Mouse (Mus musculus): ENCODE results near the gene Rpl13a. TPM values are rescaled to one million over a fixed set of nuclear protein-coding genes. Genes with fewer than 3 reads are reported as not detected.
"Not testable (repeated sequence)": the region's sequence is repeated elsewhere in the genome, so short reads cannot be mapped to it uniquely, and the experiment has no call there.

Rpl13a gene
- total RNA-seq, 2 experiments from 2014 or later: 608 to 639 TPM

- peak; percentile 94 to 95 for DNase-seq (ENCODE audit: low spot score in 2 of 2)
- intact Hi-C loops (cut with DNase I): loop anchor here (2.0 kb wide), 2 partner anchors 37 to 137 kb away; no protein-coding TSS in a partner anchor
Measured at GRCm38 (mm10) chr7:45161612-45162473, 33.3 kb upstream of the Rpl13a start.

- intact Hi-C loops (cut with DNase I): no loop called here
- DNase-seq (ENCODE audit: low spot score in 2 of 2): no peak
Measured at GRCm38 (mm10) chr7:45160866-45161265, 32.3 kb upstream of the Rpl13a start.

DNA sequence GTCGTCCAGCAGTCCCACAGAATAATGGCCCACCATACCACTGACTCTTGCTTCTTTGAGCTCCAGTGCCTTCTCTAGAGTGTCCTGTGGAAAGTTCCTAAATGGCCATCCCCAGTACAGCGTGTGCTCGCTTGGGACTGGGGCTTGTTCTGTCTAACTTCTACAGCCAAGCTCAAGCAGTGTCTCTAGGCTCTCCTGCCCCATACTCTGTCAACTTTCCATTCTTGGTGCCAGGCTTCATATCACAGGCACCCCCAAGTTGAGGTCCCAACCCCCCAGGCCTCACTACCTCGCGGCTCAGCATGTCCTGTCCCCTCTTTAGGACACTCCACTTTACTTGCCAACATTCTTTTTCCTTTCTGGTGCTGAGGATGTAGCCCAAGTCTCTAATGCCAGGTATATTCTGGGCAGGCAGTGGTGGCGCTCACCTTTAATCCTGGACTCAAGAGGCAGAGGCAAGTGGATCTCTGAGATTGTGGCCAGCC, 31.8 kb upstream of the Rpl13a start:
- intact Hi-C loops (cut with DNase I): no loop called here
- DNase-seq (ENCODE audit: low spot score in 2 of 2): no peak

GRCm38 (mm10) chr7:45158991-45159390, 30.4 kb upstream of the Rpl13a start:
- no peak for DNase-seq (ENCODE audit: low spot score in 2 of 2)

DNA sequence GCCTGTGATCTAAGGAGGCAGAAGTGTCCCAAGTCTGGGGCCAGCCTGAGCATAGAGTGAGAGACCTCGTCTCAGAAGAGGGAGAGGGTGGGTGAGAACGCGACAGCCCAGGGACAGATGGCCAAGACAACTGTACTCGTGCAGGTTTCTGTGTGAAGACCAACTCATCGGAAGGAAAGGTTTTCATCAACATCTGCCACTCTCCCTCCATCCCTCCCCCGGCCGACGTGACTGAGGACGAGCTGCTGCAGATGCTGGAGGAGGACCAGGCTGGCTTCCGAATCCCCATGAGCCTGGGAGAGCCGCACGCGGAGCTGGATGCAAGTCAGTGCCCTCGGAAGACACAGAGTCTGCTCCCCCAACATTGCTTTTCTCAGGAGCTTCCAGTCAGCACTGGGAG, 28.9 kb upstream of the Rpl13a start:
- no peak for DNase-seq (ENCODE audit: low spot score in 2 of 2)
- intact Hi-C loops (cut with DNase I): no loop called here

More at GRCm38 (mm10) chr7:45158991-45159390, 30.4 kb upstream of the Rpl13a start:
- intact Hi-C loops (cut with DNase I): no loop called here

DNA sequence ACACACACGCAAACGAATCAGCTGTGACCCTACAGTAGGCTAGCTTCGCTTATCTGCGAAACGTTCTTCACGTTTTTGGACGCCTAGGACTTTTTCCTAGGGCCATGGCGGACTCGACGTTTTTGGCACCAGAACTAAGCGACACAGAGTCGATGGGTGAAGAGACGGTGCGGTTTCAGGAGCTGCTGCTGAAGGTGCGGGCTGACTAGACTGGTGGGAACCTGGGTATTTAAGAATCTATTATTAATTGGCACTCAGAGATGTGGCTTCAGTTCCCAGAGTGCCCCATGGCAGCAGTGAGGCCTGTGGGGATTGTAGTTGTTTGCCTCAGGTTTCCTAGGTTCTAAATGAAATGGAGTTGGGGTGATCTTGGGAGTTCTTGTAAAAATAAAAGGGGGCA, 27.6 kb upstream of the Rpl13a start:
- DNase-seq (ENCODE audit: low spot score in 2 of 2): no peak
- intact Hi-C loops (cut with DNase I): no loop called here

GRCm38 (mm10) chr7:45155590-45155989, 27.0 kb upstream of the Rpl13a start:
- no peak for DNase-seq (ENCODE audit: low spot score in 2 of 2)
- intact Hi-C loops (cut with DNase I): no loop called here

GRCm38 (mm10) chr7:45154993-45155514, 26.5 kb upstream of the Rpl13a start:
- peak; percentile 56 to 78 for DNase-seq (ENCODE audit: low spot score in 2 of 2)
- intact Hi-C loops (cut with DNase I): no loop called here

DNA sequence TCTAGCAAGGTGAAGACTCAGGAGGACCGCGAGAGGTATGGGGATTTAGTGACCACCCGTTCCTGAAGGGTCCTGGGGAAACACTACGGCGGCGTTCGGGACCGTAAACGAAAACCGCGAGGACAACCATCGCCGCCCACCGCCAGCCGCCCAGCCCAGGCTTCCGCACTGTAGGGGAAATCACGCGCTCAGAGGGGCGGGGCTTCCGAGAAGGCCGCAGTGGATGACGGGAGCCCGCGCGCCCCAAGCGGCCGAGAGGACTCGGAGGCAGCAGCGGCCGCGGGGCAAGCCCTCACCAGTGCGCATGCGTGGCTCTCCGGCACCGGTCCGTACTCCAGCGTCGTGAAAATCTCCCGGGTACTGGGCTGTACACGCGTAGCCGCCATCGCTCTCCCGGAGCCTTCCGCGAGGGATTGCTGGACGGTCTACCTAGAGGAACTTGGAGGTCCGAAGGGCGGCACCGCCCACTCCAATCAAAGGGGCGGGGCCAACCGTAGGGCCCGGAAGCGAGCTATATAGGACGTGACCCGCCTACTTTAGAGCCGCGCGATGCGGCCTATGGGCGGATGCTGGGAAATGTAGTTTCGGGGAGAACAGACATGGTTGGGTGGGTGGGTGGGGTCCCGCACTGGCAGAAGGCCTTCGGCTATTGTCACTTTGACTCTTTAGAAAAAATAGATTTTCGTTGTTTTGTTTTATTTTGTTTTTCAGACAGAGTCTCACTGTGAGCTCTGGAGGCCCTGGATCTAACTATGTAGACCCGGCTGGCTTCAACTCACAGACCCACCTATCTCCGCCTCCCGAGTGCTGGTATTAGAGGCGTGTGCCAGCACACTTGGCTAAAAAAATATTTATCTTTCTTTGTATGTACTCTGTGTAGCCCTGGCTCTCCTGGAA, 25.8 kb upstream of the Rpl13a start, which contains the start of the genes Pih1d1 and Aldh16a1:
Gene Pih1d1, plus strand, starts transcription at position 208 of the 897 bp plus-strand sequence.
Gene Aldh16a1, minus strand, starts transcription at position 489 of the 897 bp plus-strand sequence.
- DNase-seq (ENCODE audit: low spot score in 2 of 2): peak; percentile 97 to 98
- intact Hi-C loops (cut with DNase I): no loop called here

GRCm38 (mm10) chr7:45153586-45153985, 25.0 kb upstream of the Rpl13a start:
- intact Hi-C loops (cut with DNase I): no loop called here
- no peak for DNase-seq (ENCODE audit: low spot score in 2 of 2)

GRCm38 (mm10) chr7:45153052-45153451, 24.5 kb upstream of the Rpl13a start:
- DNase-seq (ENCODE audit: low spot score in 2 of 2); intact Hi-C loops (cut with DNase I): not testable (repeated sequence)

DNA sequence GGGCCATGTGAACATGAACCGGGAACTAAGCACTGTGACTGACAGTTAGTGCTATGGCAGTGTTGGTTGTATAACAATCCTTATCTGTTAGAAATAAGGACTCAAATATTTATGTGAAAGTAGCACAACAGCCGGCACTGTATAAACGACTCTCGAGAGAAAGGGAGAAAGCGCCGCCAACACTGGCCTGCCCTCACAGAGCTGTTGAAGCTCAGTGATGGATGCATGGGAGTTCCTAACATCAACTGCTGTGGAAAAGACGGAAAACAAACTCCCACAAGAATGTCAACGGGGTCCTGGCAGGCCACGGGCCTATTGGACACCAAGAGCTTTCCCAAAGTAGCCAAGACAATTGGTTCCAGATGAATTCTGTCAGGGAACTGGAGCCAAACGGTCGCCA, 22.7 kb upstream of the Rpl13a start:
- DNase-seq (ENCODE audit: low spot score in 2 of 2): no peak
- intact Hi-C loops (cut with DNase I): no loop called here

GRCm38 (mm10) chr7:45150321-45150720, 21.8 kb upstream of the Rpl13a start:
- intact Hi-C loops (cut with DNase I): no loop called here
- DNase-seq (ENCODE audit: low spot score in 2 of 2): no peak

GRCm38 (mm10) chr7:45149545-45149944, 21.0 kb upstream of the Rpl13a start:
- intact Hi-C loops (cut with DNase I): no loop called here
- DNase-seq (ENCODE audit: low spot score in 2 of 2): no peak

- DNase-seq (ENCODE audit: low spot score in 2 of 2): no peak
- intact Hi-C loops (cut with DNase I): no loop called here
Measured at GRCm38 (mm10) chr7:45148534-45149098, 20.1 kb upstream of the Rpl13a start.

DNA sequence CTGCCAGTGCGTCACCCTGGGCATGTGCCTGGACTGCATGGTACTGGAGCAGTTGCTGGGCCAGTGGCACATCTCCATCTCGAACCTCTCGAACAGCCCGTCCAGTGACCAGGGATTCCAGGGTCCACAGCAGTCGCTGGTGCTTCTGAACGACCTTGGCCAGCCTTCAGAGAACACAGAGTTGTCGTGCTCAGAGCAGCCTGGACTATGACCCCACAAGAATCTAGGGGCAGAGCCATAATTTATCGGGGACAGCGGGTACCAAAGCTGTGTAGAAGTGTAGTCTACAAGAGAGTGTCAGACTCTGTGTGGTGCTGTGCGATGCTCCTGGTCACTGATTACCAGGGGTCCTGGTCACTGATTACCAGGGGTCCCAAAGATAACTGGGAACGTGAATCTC, 19.3 kb upstream of the Rpl13a start:
- DNase-seq (ENCODE audit: low spot score in 2 of 2): no peak
- intact Hi-C loops (cut with DNase I): no loop called here

GRCm38 (mm10) chr7:45147267-45147666, 18.7 kb upstream of the Rpl13a start:
- intact Hi-C loops (cut with DNase I): no loop called here
- no peak for DNase-seq (ENCODE audit: low spot score in 2 of 2)

DNA sequence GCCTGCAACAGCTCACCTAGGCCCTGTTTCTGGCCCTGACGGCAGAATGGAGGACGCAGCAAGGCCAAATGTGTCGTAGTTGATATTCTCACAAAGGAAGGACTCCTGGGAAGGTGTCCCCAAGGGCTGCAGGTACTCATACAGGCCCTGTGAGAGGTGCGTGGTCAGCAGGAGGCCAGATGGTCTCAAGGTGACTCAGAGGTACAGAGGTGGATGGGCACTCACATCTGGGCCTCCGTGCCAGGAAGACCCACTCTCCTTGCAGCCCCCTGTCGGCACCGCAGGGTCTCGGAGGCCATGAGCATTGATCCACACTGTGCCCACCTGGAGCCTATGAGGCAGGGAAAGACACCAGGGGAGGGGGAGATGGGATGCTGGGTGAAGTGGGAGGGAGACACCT, 16.9 kb upstream of the Rpl13a start:
- DNase-seq (ENCODE audit: low spot score in 2 of 2): no peak
- intact Hi-C loops (cut with DNase I): no loop called here

- no peak for DNase-seq (ENCODE audit: low spot score in 2 of 2)
- intact Hi-C loops (cut with DNase I): no loop called here
Measured at GRCm38 (mm10) chr7:45144368-45145174, 16.0 kb upstream of the Rpl13a start.

Data from left cerebral cortex, postnatal 14 days (tissue).